Mouse (Mus musculus): ENCODE data around the gene Tuba4a. TPM values are rescaled to one million over a fixed set of nuclear protein-coding genes. Genes with fewer than 3 reads are reported as not detected.

Gene Tuba4a
- total and polyA plus RNA-seq, 3 experiments: 180 to 294 (median 192) TPM

DNA sequence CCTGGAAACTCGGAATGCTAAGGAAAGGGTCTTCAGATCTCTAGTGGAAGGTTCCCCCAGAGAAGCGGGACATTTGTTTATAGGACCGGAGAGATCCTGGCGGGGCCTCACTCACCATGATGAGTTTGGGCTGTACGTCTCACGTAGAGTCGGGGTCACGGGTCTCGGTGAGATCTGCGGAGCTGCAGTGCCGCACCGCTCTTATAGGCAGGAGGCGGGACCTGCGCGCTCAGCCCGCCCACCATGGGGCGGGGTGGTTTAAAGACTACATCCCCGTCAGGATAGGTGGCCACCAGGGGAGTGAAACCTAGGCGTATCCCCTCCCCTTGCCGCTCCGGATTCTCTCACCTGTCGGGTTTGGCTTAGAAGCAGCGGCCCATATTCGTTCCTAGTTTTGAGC lies 587 bp downstream of the Tuba4a start:
- H3K27me3 ChIP-seq (replicated peaks): no peaks in the 10 kb centered on the region
- in situ Hi-C loops (cut with MboI; ENCODE audit: low pct_ligation_motif_present, low pct_unique_long_range_greater_than_20kb, low sequenced_read_pairs): no loop called here
- peaks cover 27 to 65% of the 10 kb centered on the region in 2 experiments for H3K4me1 ChIP-seq (ENCODE audit: control insufficient read depth in 1 of 2, insufficient read depth in 2 of 2)
- peak; percentile 98 for TF ChIP-seq TBP (conservative IDR thresholded peaks at IDR 0.05; ENCODE audit: low read depth, low read length)
- no peak for TF ChIP-seq CTCF (conservative IDR thresholded peaks at IDR 0.05 in 1 of 2, IDR thresholded peaks at IDR 0.05 in 1 of 2; ENCODE audit: low read depth in 2 of 2, low read length in 2 of 2)
- no peak for TF ChIP-seq ELF1 (IDR thresholded peaks at IDR 0.05; ENCODE audit: low read depth, low read length)
- TF ChIP-seq ZKSCAN1 (IDR thresholded peaks at IDR 0.05; ENCODE audit: borderline replicate concordance, low read depth, low read length): no peak
- TF ChIP-seq CHD1 (IDR thresholded peaks at IDR 0.05; ENCODE audit: low read depth, low read length): no peak
- TF ChIP-seq MEF2A (IDR thresholded peaks at IDR 0.05; ENCODE audit: borderline replicate concordance, low read depth, low read length): no peak; the same call in 1 of the 2 replicates
- no peak; the same call in 1 of the 2 replicates for TF ChIP-seq CHD2 (IDR thresholded peaks at IDR 0.05; ENCODE audit: low read length)
- 0 out of 2 replicates have a peak, but pooled peaks have one; percentile 28 for TF ChIP-seq SIN3A (IDR thresholded peaks at IDR 0.05; ENCODE audit: low read length)
- no peak for TF ChIP-seq MAFK (IDR thresholded peaks at IDR 0.05; ENCODE audit: insufficient replicate concordance, low read length)
- no peak for TF ChIP-seq KAT2A (IDR thresholded peaks at IDR 0.05; ENCODE audit: insufficient replicate concordance, low read length)
- no peak; the same call in none of the 2 replicates for TF ChIP-seq BHLHE40 (IDR thresholded peaks at IDR 0.05; ENCODE audit: low read depth, low read length)
- no peak for TF ChIP-seq E2F4 (IDR thresholded peaks at IDR 0.05; ENCODE audit: insufficient replicate concordance, low read depth, low read length)
- no peak for TF ChIP-seq ZC3H11A (IDR thresholded peaks at IDR 0.05; ENCODE audit: low read depth, low read length)
- TF ChIP-seq NRF1 (IDR thresholded peaks at IDR 0.05; ENCODE audit: low read depth, low read length): peak; percentile 50
- no peak for TF ChIP-seq USF1 (IDR thresholded peaks at IDR 0.05; ENCODE audit: low read depth, low read length)
- no peak for TF ChIP-seq HCFC1 (IDR thresholded peaks at IDR 0.05; ENCODE audit: low read depth, low read length)
- no peak for TF ChIP-seq JUND (conservative IDR thresholded peaks at IDR 0.05; ENCODE audit: low read depth, low read length)
- TF ChIP-seq MAZ (IDR thresholded peaks at IDR 0.05; ENCODE audit: low read depth, low read length): 0 out of 2 replicates have a peak, but pooled peaks have one; percentile 38
- TF ChIP-seq MYC (IDR thresholded peaks at IDR 0.05; ENCODE audit: low read depth, low read length): 0 out of 2 replicates have a peak, but pooled peaks have one; percentile 45
- TF ChIP-seq POLR2A (IDR thresholded peaks at IDR 0.05; ENCODE audit: low read depth, low read length): peak; percentile 100
- TF ChIP-seq IRF4 (IDR thresholded peaks at IDR 0.05; ENCODE audit: low read depth, low read length): no peak; the same call in 1 of the 2 replicates
- no peak for TF ChIP-seq PAX5 (IDR thresholded peaks at IDR 0.05; ENCODE audit: low read length)
- TF ChIP-seq ETS1 (conservative IDR thresholded peaks at IDR 0.05; ENCODE audit: low read depth, low read length): no peak
- TF ChIP-seq MAX (IDR thresholded peaks at IDR 0.05; ENCODE audit: low read length): 0 out of 2 replicates have a peak, but pooled peaks have one; percentile 13
- TF ChIP-seq NELFE (IDR thresholded peaks at IDR 0.05; ENCODE audit: low read depth, low read length): peak; percentile 99
- no peak for TF ChIP-seq JUN (IDR thresholded peaks at IDR 0.05; ENCODE audit: insufficient read depth, low read depth, low read length)
- no peak for TF ChIP-seq GABPA (IDR thresholded peaks at IDR 0.05; ENCODE audit: insufficient replicate concordance, low read depth, low read length)
- no peak for TF ChIP-seq ZNF384 (IDR thresholded peaks at IDR 0.05; ENCODE audit: low read depth, low read length)
- peak; percentile 97 for TF ChIP-seq POLR2AphosphoS2 (IDR thresholded peaks at IDR 0.05; ENCODE audit: low read depth, low read length)
- peak; percentile 93 for TF ChIP-seq TCF12 (IDR thresholded peaks at IDR 0.05; ENCODE audit: low read depth, low read length)
- TF ChIP-seq EP300 (IDR thresholded peaks at IDR 0.05; ENCODE audit: low read length): no peak
- 0 out of 2 replicates have a peak, but pooled peaks have one; percentile 20 for TF ChIP-seq UBTF (IDR thresholded peaks at IDR 0.05; ENCODE audit: low read depth, low read length)
- no peak for TF ChIP-seq USF2 (conservative IDR thresholded peaks at IDR 0.05; ENCODE audit: low read depth, low read length)
- TF ChIP-seq ZMIZ1 (IDR thresholded peaks at IDR 0.05; ENCODE audit: low read depth, low read length): peak; percentile 98
- TF ChIP-seq RCOR1 (conservative IDR thresholded peaks at IDR 0.05; ENCODE audit: low read depth, low read length): peak; percentile 56; the same call in 1 of the 2 replicates
- H3K4me2 ChIP-seq (ENCODE audit: insufficient read depth, low read depth, poor library complexity, severe bottlenecking): peak overlapping the region; percentile 48
- H3K27ac ChIP-seq (ENCODE audit: insufficient read depth, low read depth): peak overlapping the region; percentile 81; the same call in 1 of the 2 replicates
- dilution Hi-C loops (cut with MboI; ENCODE audit: extremely low pct_ligation_motif_present, extremely low pct_unique_long_range_greater_than_20kb, low sequenced_read_pairs): no loop called here
- peaks cover 25 to 36% of the 10 kb centered on the region in 2 experiments for H3K36me3 ChIP-seq (replicated peaks in 1 of 2; ENCODE audit: control insufficient read depth in 1 of 2, insufficient read depth in 1 of 2, low read length in 1 of 2)
- H3K79me2 ChIP-seq (replicated peaks; ENCODE audit: control insufficient read depth, extremely low read depth, insufficient read depth, poor library complexity, severe bottlenecking): peaks cover 35% of the 10 kb centered on the region
- DNase-seq (ENCODE audit: extremely low read depth): peak; percentile 87
- peak overlapping the region; percentile 88 for H3K9ac ChIP-seq (ENCODE audit: insufficient read depth, low read depth)
- H3K4me3 ChIP-seq (replicated peaks in 1 of 3; ENCODE audit: low read depth in 2 of 3, low read length in 2 of 3, poor library complexity in 1 of 3): peak overlapping the region; percentile 74 to 94 (median 88)
- peaks cover 2% of the 10 kb centered on the region for H3K9me3 ChIP-seq (replicated peaks; ENCODE audit: low read length)
